Mouse (Mus musculus) pancreas, adult 10 weeks (tissue): ENCODE results near the gene Hoxd13. TPM values are rescaled to one million over a fixed set of nuclear protein-coding genes. Genes with fewer than 3 reads are reported as not detected.

Experiments
- polyA plus RNA-seq: library from polyadenylated mRNA; stranded (reverse); fragments of 350-450 nt; fragmentation: Illumina TruSeq; extraction: RNeasy Lipid Tissue Mini Kit (QIAGEN cat#74804); gene quantifications from one replicate; pipeline ENCODE4 v1.2.3, GENCODE M21; 2015; ENCODE audit warnings: low read depth, low replicate concordance; ENCODE audit not compliant: insufficient read depth

The Hoxd13 gene
- not detected for polyA plus RNA-seq

GRCm38 (mm10) chr2:74667842-74668357 lies at the start of gene Hoxd13:
Hoxd13 (plus strand) TSS chr2:74668310.

DNA sequence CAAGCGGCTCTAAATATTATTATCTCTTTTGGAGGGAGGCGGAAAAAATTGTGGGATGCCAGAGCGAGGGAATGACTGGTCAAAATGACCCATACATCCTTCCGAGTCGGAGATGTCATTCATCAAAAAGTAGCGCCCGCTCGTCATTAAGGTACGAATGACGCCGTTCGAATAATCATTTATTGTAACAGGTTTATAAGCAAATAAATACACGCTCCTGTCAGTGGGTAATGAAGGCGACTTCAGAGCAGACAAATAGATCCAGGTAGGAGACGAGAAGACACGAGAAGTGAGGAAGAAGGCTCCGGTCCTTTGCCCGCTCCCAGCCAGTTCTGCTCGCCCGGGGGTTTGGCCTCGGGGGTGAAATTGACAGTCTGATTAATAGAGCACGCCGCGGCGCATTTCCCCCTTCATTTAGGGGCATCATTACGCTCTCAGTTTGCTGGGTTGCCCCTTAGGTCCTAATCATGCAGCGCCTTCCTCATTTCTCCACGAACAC lies 8.6 kb upstream of the Hoxd13 start, which contains the start of gene Evx2:
Gene Evx2, minus strand, starts transcription at position 51 of the 499 bp plus-strand sequence.

DNA sequence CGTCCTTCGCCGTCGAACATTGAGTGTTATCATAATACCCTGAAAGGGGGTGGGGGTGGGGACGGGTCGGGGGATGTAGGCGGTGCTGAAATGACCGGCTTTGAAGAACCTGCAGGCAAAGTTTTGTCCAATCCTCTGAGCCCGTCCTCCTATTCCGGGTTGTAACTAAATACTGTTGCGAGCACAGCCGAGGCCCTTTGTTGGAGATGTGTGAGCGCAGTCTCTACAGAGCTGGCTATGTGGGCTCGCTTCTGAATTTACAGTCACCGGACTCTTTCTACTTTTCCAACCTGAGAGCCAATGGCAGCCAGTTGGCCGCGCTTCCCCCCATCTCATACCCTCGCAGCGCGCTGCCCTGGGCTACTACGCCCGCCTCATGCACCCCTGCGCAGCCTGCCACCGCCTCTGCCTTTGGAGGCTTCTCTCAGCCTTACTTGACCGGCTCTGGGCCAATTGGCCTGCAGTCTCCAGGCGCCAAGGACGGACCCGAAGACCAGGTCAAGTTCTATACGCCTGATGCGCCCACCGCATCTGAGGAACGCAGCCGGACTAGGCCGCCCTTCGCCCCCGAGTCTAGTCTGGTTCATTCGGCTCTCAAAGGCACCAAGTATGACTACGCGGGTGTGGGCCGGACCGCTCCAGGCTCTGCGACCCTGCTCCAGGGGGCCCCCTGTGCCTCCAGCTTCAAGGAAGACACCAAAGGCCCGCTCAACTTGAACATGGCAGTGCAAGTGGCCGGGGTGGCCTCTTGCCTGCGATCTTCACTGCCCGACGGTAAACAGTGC lies 7.0 kb downstream of the Hoxd13 start, which contains the start of gene Hoxd12:
Gene Hoxd12, plus strand, starts transcription at position 133 of the 785 bp plus-strand sequence.

GRCm38 (mm10) chr2:74678891-74679595 lies 10.9 kb downstream of the Hoxd13 start, which contains the start of gene Hoxd11:
Hoxd11 (plus strand) TSS chr2:74679557.

GRCm38 (mm10) chr2:74691022-74691951 lies 23.2 kb downstream of the Hoxd13 start, which contains the start of gene Hoxd10:
Hoxd10 (plus strand) TSS chr2:74691924.

DNA sequence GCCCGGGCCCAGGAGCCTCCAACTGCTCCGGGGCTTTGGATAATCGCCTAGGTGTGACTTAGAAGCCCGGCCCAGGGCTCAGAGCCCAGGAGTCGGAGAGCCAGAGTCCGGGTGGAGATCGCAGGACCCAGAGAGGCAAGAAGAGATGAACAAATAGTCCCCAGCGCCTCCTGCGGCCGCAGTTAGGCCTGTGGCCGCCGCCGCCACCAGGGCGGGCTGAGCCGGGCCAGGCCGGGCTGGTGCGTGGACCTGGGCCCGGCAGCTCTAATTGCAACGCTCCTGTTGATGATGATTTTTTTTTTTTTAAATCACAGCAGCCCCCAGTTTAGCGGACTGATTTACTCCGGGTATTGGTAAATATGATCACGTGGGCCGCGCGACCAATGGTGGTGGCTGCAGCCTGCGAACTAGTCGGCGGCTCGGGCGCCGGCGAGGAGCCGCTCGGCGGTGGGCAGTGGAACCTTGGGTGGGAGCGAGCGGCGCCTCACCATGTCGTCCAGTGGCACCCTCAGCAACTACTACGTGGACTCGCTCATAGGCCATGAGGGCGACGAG lies 29.5 kb downstream of the Hoxd13 start, which contains the start of gene Hoxd9:
Gene Hoxd9, plus strand, starts transcription at position 161 of the 555 bp plus-strand sequence.

DNA sequence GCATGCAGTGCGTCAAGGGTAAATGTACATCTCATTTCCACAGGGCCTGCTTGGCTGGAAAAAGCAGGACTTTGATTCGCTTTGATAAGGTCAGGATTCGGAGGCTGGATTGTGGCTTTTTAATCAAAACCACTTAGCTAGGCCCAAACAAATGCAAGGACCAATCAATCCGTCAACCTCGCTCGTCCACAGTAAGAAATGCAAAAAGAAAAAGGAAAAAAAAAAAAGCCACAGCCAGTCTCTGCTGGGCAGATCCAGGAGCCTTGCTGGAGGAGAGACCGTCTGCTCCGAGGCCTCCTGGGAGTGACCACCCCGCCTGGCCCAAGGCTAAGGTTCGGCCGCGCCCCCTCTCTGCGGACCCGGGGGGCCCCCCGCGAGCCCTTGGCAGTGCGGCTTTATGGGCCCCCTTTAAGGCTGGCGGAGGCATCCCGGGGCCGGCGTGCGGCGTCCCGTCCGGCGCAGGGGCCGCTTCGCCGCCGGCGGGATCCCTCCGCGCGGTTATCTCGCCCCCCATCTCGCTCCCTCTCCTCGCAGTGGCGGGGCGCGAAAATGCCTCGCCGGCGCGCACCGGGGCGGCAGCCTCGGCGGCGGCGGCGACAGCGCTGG lies 36.4 kb downstream of the Hoxd13 start, which contains the start of gene Hoxd8:
Gene Hoxd8, plus strand, starts transcription at position 223 of the 606 bp plus-strand sequence.

GRCm38 (mm10) chr2:74711721-74712621 lies 43.9 kb downstream of the Hoxd13 start, which contains the start of the genes Hoxd3 and Hoxd4:
Hoxd3 (plus strand) TSS chr2:74711927.
Hoxd4 (plus strand) TSS chr2:74711929.

Other genes with a start within 250 kb of the Hoxd13 start
- 2.7 TPM for gene Lnpk, start 88.9 kb upstream of the Hoxd13 start, polyA plus RNA-seq
- gene Evx2, start 8.8 kb upstream of the Hoxd13 start, polyA plus RNA-seq: not detected
- not detected for gene Hoxd12, start 6.7 kb downstream of the Hoxd13 start, polyA plus RNA-seq
- not detected for gene Hoxd11, start 11.2 kb downstream of the Hoxd13 start, polyA plus RNA-seq
- not detected for gene Hoxd10, start 23.6 kb downstream of the Hoxd13 start, polyA plus RNA-seq
- gene Hoxd9, start 29.4 kb downstream of the Hoxd13 start, polyA plus RNA-seq: 0.50 TPM
- 4.5 TPM for gene Hoxd8, start 36.3 kb downstream of the Hoxd13 start, polyA plus RNA-seq
- not detected for gene Hoxd3, start 43.6 kb downstream of the Hoxd13 start, polyA plus RNA-seq
- gene Hoxd4, start 43.6 kb downstream of the Hoxd13 start, polyA plus RNA-seq: 1.6 TPM
- 0.35 TPM for gene Gm28230, start 58.4 kb downstream of the Hoxd13 start, polyA plus RNA-seq
- gene Hoxd1, start 94.7 kb downstream of the Hoxd13 start, polyA plus RNA-seq: not detected
- 7.6 TPM for gene Mtx2, start 157.5 kb downstream of the Hoxd13 start, polyA plus RNA-seq